In genomic region chr5:4955993-4956392, GRCm38 (mm10) we compare ENCODE assay signal across 23 mouse cellular contexts.
A peak's percentile ranks its signal among the peaks of the same experiment; 100 is the strongest.
DNase-seq lines count a peak whose midpoint lies in the region; ATAC-seq and TF ChIP-seq lines count a peak whose summit lies in the region.
"Had no signal": no experiment of that assay in that cellular context is flagged by ENCODE, and none has a peak within 500 bp of the region (broad histone marks: within the 10 kb centered on the region; RNA-seq: fewer than 3 reads in every experiment).

No protein-coding gene starts in this region.

- no peak overlapping the region for H3K4me2 ChIP-seq in hindbrain, embryonic 12.5 days (replicated peaks)
- H3K4me2 ChIP-seq: heart, embryonic 13.5 days; hindbrain, embryonic 15.5 days had no signal

- DNase-seq in frontal cortex, postnatal 36 days (ENCODE audit: low spot score in 2 of 2), result no peak
- no peak for DNase-seq in left cerebral cortex, adult 2 months (ENCODE audit: extremely low spot score in 1 of 2, low spot score in 2 of 2)
- DNase-seq in left cerebral cortex, postnatal 10 days (ENCODE audit: extremely low spot score in 1 of 2, low spot score in 2 of 2), result no peak
- peak; percentile 36 for DNase-seq in 3T3-L1 (ENCODE audit: low read depth, low spot score)
- peak; percentile 61 for DNase-seq in brain, adult 2 months (ENCODE audit: low read depth, low spot score)
- DNase-seq in thymus, postnatal 25 days, result no peak
- DNase-seq: adrenal gland, adult 8-10 months; adrenal gland, postnatal 25 days; cerebellum, adult 18-20 months; cerebellum, adult 9-10 months; cerebellum, postnatal 14 days; gastrocnemius, postnatal 36 days; heart, adult 2 months; heart, postnatal 14 days; heart, postnatal 4 days had no signal

- ATAC-seq in frontal cortex, adult (ENCODE audit: low TSS enrichment), result peak; percentile 82
- ATAC-seq in hindbrain, embryonic 12.5 days (ENCODE audit: low FRiP score), result no peak
- ATAC-seq: activated CD4-positive, CD25-positive, alpha-beta regulatory T cell, adult 4 months; forebrain, embryonic 14.5 days had no signal

- H3K9ac ChIP-seq in hindbrain, embryonic 12.5 days, result no peak overlapping the region
- H3K9ac ChIP-seq: heart, embryonic 13.5 days; hindbrain, embryonic 15.5 days had no signal

- no peaks in the 10 kb centered on the region for H3K9me3 ChIP-seq in hindbrain, embryonic 12.5 days (replicated peaks)
- H3K9me3 ChIP-seq: forebrain, embryonic 10.5 days; heart, embryonic 10.5 days; heart, embryonic 13.5 days; hindbrain, embryonic 15.5 days had no signal

- H3K27me3 ChIP-seq in hindbrain, embryonic 12.5 days, result no peaks in the 10 kb centered on the region
- H3K27me3 ChIP-seq: heart, embryonic 13.5 days; hindbrain, embryonic 15.5 days had no signal

- intact Hi-C loops in left cerebral cortex, adult 2 months (cut with DNase I), result no loop called here
- intact Hi-C loops in left cerebral cortex, postnatal 10 days (cut with DNase I), result no loop called here

- H3K4me3 ChIP-seq in left cerebral cortex, adult 2 months, result no peak overlapping the region
- H3K4me3 ChIP-seq in hindbrain, embryonic 12.5 days, result no peak overlapping the region
- H3K4me3 ChIP-seq: forebrain, embryonic 10.5 days; heart, adult 2 months; heart, embryonic 10.5 days; heart, embryonic 13.5 days; hindbrain, embryonic 15.5 days had no signal

- no peak overlapping the region for H3K27ac ChIP-seq in left cerebral cortex, adult 2 months
- no peak overlapping the region for H3K27ac ChIP-seq in hindbrain, embryonic 12.5 days
- H3K27ac ChIP-seq: forebrain, embryonic 10.5 days; heart, adult 2 months; heart, embryonic 10.5 days; heart, embryonic 13.5 days; hindbrain, embryonic 15.5 days had no signal

- WGBS in hindbrain, embryonic 12.5 days, result 81% methylated on average over 7 of the region's 7 CpGs

- no peaks in the 10 kb centered on the region for H3K36me3 ChIP-seq in hindbrain, embryonic 12.5 days
- H3K36me3 ChIP-seq: forebrain, embryonic 10.5 days; heart, embryonic 10.5 days; heart, embryonic 13.5 days; hindbrain, embryonic 15.5 days had no signal

- peak; percentile 36 for TF ChIP-seq CTCF in left cerebral cortex, adult 2 months (IDR thresholded peaks at IDR 0.05)

- H3K4me1 ChIP-seq in hindbrain, embryonic 12.5 days, result no peaks in the 10 kb centered on the region; the same call in 1 of the 2 replicates

Comparison
In these comparisons a context has a peak if more than half of its experiments do, and no peak if none do; other contexts are left out.
1. DNase-seq: peak in 3T3-L1 (single experiment) and brain, adult 2 months (single experiment); none in frontal cortex, postnatal 36 days (0 of 2), left cerebral cortex, adult 2 months (0 of 2), left cerebral cortex, postnatal 10 days (0 of 2) and thymus, postnatal 25 days (single experiment).